Mouse (Mus musculus) ES-E14 (cell line): ENCODE results near the gene Grid1. TPM values are rescaled to one million over a fixed set of nuclear protein-coding genes. Genes with fewer than 3 reads are reported as not detected.

ENCODE experiments used
- DNase-seq: peaks from one replicate; pipeline ENCODE4 v3.0.0-alpha.2; 2013; ENCODE audit warnings: low read depth, low spot score
- H3K27ac ChIP-seq: 2 replicates; pipeline ENCODE4 v1.5.1; 2012; ENCODE audit warnings: low read depth, mild to moderate bottlenecking, low read length, moderate library complexity, mixed read lengths; ENCODE audit not compliant: poor library complexity, insufficient read depth, severe bottlenecking
- H3K36me3 ChIP-seq: 2 replicates; pipeline ENCODE4 v1.6.1; 2012; ENCODE audit warnings: mild to moderate bottlenecking, low read length, moderate library complexity, mixed read lengths; ENCODE audit not compliant: control insufficient read depth, poor library complexity, insufficient read depth, severe bottlenecking
- H3K4me1 ChIP-seq, 2 experiments: fragments of 150-350 bp in 1 of 2; sonication (generic) in 1 of 2; 2 replicates each; pipeline ENCODE4 v1.6.1; 2012; ENCODE audit warnings: low read length in 2 of 2, mild to moderate bottlenecking in 1 of 2, mixed read lengths in 1 of 2; ENCODE audit not compliant: control insufficient read depth in 2 of 2, insufficient read depth in 2 of 2, poor library complexity in 1 of 2
- H3K4me3 ChIP-seq, 2 experiments: fragments of 150-350 bp in 1 of 2; sonication (generic) in 1 of 2; 2 replicates each; pipeline ENCODE4 v1.5.1; 2012; ENCODE audit warnings: low read length in 2 of 2, low read depth in 1 of 2, mild to moderate bottlenecking in 1 of 2, mixed read lengths in 1 of 2; ENCODE audit not compliant: insufficient read depth in 1 of 2, poor library complexity in 1 of 2, severe bottlenecking in 1 of 2
- H3K9ac ChIP-seq: 2 replicates; pipeline ENCODE4 v1.6.1; 2012; ENCODE audit warnings: low read depth, mild to moderate bottlenecking, low read length, mixed read lengths; ENCODE audit not compliant: poor library complexity, insufficient read depth, severe bottlenecking
- H3K9me3 ChIP-seq: fragments of 150-350 bp; sonication (generic); 2 replicates; pipeline ENCODE4 v1.6.1; 2012; ENCODE audit warnings: low read depth, mild to moderate bottlenecking, low read length; ENCODE audit not compliant: control insufficient read depth, insufficient read depth
- CHD2 ChIP-seq: IDR thresholded peaks from 2 replicates; pipeline ENCODE4 v1.6.1; 2014; ENCODE audit warnings: mild to moderate bottlenecking, low read depth, low read length, inconsistent platforms
- HCFC1 ChIP-seq: IDR thresholded peaks from 2 replicates; pipeline ENCODE4 v1.6.1; 2012; ENCODE audit warnings: low read length, inconsistent platforms, borderline replicate concordance; ENCODE audit not compliant: insufficient read depth
- MAFK ChIP-seq: IDR thresholded peaks from 2 replicates; pipeline ENCODE4 v1.6.1; 2014; ENCODE audit warnings: mild to moderate bottlenecking, low read depth, low read length, inconsistent platforms; ENCODE audit not compliant: insufficient read depth
- ZC3H11A ChIP-seq: IDR thresholded peaks from 2 replicates; pipeline ENCODE4 v1.6.1; 2012; ENCODE audit warnings: low read depth, mild to moderate bottlenecking, inconsistent platforms, low read length, borderline replicate concordance
- ZNF384 ChIP-seq: IDR thresholded peaks from 2 replicates; pipeline ENCODE4 v1.6.1; 2012; ENCODE audit warnings: low read depth, low read length, inconsistent platforms
- in situ Hi-C, 2 experiments: fragments of 600-800 bp; cut with MboI; formaldehyde crosslinking; loops; one replicate each; pipeline ENCODE4 v1.15.1; 2025; ENCODE audit warnings: low sequenced_read_pairs in 2 of 2, inconsistent platforms in 1 of 2; ENCODE audit not compliant: unreplicated experiment in 2 of 2
- total RNA-seq: library from RNA; depleted of rRNA; stranded (reverse); fragments of 300-350 nt; gene quantifications from 2 replicates; pipeline ENCODE4 v1.2.3, GENCODE M21; 2012

Grid1 gene
- total RNA-seq, 1 experiment, result 0.54 TPM

DNA sequence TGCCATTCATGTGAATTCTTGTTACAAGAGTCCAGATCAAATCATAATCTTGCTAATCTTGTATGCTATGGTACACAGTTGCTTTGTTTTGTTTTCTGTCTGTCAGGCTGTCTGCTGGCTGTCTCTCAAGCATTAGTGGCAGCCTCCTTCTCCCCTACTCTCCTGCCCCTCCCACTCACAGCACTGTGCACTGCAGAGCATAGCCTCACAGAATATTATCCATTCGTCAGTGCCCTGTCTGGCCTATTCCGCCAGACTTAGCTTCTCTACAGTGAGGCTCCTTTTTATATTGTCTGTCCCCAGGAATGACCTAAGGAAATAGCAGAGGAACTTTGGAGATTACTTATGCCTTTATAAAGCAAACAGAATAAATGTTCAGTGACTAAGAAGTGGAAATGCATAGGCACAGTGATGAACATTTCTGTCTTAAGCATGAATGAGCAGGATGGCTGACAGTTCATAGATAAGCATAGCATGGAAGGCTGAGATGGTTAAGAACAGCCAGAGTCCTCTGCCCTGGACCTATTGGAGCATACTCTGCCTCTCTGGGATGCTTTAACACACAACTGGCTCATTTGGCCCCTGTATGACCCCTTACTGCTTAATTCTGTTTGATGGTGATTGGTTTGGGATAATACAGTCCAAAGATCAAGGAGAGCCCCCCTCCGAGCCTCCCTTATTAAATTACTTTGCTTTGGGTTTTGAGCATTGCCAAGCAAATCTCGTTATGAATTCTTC is 721.5 kb downstream of the Grid1 start:
- in situ Hi-C loops, result no loop called here
- Histone ChIP-seq H3K4me3 (no peak overlapping the region), H3K4me1 (no peaks in the 10 kb centered on the region), H3K36me3 (no peaks in the 10 kb centered on the region), H3K27ac (no peak overlapping the region), H3K9me3 (no peaks in the 10 kb centered on the region), H3K9ac (no peak overlapping the region)
- TF ChIP-seq ZNF384, result no peak
- no peak for TF ChIP-seq CHD2
- no peak for TF ChIP-seq ZC3H11A
- no peak for TF ChIP-seq HCFC1
- no peak for TF ChIP-seq MAFK
- no peak for DNase-seq

GRCm38 (mm10) chr14:35541992-35542380 is 722.1 kb downstream of the Grid1 start:
- Histone ChIP-seq H3K36me3 (no peaks in the 10 kb centered on the region), H3K4me1 (no peaks in the 10 kb centered on the region), H3K9me3 (no peaks in the 10 kb centered on the region), H3K9ac (no peak overlapping the region), H3K4me3 (no peak overlapping the region), H3K27ac (no peak overlapping the region)
- TF ChIP-seq HCFC1 (no peak), ZC3H11A (no peak)
- DNase-seq, result no peak
- in situ Hi-C loops, result no loop called here

DNA sequence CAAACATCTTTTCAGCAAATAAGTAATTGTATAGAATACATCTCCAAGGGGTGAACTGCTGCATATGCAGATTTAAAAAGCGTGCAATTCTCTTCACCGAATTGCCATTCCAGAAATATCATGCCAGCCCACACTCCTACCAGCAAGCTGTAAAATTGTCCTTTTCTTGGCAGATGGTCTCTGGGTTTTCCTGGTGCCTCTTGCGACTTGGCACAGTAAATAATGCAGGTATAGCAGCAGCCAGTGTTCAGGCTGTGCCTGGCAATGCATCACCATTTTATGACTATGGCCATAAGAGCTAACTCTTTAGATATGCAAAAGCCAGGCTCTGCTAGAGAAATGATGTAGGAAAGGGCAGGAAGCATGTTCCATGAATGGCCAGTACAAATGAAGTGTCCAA is 734.4 kb downstream of the Grid1 start:
- Histone ChIP-seq H3K4me1 (no peaks in the 10 kb centered on the region), H3K36me3 (no peaks in the 10 kb centered on the region), H3K4me3 (no peak overlapping the region), H3K9me3 (no peaks in the 10 kb centered on the region), H3K27ac (no peak overlapping the region), H3K9ac (no peak overlapping the region)
- in situ Hi-C loops, result no loop called here
- no peak for TF ChIP-seq HCFC1
- TF ChIP-seq ZC3H11A, result no peak
- TF ChIP-seq ZNF384, result no peak
- no peak for TF ChIP-seq CHD2
- no peak for TF ChIP-seq MAFK
- DNase-seq, result no peak

DNA sequence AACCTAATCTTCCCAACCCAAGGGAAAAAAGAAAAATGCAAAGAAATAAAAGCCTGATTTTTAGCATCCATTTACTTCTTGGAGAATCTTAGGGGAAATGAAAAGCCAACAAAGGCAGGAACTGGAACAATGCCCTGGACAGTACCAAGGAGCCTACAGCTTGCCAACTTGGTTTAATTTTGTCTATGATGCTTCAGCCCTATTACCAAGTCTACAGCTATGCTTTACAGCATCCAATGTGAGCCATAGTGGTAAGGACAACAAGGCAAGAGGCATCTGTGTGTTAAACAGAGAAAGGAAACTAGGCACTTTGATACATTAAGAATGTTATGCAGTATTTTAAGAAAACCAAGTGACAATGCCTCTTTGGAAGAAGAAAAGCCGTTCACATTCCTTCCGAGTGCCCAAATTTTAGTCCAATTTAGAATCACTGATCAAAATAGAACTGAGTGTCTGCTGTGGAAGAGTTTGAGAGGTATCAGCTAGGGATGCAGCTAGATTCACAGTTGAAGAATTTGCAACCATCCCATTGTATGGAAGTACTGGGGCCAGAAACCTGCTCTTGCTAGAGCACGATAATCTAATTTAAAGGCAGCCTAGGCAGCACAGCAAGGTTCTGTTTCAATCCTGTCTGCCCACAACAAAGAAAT is 741.5 kb downstream of the Grid1 start:
- DNase-seq, result no peak
- Histone ChIP-seq H3K4me3 (no peak overlapping the region), H3K27ac (no peak overlapping the region), H3K4me1 (no peaks in the 10 kb centered on the region), H3K36me3 (no peaks in the 10 kb centered on the region), H3K9me3 (no peaks in the 10 kb centered on the region), H3K9ac (no peak overlapping the region)
- TF ChIP-seq ZNF384 (no peak), HCFC1 (no peak), ZC3H11A (no peak), MAFK (no peak), CHD2 (no peak)
- in situ Hi-C loops, result no loop called here
